Mouse (Mus musculus) skeletal muscle tissue, adult 2 months (tissue): ENCODE results near the gene Cfap57.
"Not testable (repeated sequence)": the region's sequence is repeated elsewhere in the genome, so short reads cannot be mapped to it uniquely, and the experiment has no call there.

Source experiments
- DNase-seq: peaks from one replicate; pipeline ENCODE4 v3.0.0-alpha.2; 2012; ENCODE audit warnings: low read depth, low spot score

Gene Cfap57

DNA sequence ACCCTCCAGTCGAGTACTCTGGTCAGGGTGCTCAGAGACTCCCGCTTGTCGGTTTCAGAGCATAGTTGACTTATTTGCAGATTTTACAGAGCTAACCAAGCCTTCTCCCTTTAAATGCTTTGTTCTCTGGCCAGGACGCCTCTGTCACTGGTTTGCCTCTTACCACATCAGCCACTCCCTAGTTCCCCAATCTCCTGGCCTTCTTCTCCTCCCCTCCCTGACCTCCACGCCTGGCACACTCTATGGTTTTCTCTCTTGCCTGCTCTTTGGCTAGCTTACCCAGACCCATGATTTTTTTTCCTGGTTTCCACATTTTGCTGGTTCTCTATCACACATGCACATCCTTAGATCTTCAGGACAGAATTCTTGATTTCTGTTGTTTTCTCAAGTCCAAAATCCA lies 102.4 kb downstream of the Cfap57 start:
- DNase-seq: no peak

DNA sequence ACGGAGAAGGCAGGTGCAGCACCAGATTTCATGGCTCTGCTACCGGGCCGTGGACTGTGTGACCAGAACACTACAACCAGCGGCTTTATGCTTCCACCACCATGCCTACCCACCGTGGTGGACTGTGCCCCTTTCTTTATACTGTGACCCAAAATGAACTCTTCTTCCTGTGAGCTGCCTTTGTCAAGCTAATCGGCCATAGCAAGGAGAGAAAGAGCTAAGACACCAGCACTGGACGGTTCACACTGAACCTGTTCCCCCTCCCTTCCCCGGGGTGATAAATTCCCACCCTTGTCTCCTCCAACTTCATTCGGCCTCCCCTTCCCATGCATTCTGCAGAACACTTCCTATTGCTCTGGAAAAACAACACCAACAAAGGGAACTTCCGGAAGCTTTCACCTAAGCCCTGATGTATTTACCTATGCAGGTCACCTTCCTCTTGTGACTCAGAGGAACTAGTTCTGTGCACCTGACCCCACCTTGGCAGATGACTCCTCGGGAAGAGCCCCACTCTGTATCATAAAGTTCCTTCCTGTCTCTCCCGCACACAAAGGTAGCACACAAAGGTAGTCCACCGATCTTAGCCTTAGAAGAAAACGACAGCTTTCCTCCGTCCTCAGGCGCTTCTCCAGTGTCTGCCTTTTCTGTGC lies 103.0 kb downstream of the Cfap57 start:
- DNase-seq: no peak

DNA sequence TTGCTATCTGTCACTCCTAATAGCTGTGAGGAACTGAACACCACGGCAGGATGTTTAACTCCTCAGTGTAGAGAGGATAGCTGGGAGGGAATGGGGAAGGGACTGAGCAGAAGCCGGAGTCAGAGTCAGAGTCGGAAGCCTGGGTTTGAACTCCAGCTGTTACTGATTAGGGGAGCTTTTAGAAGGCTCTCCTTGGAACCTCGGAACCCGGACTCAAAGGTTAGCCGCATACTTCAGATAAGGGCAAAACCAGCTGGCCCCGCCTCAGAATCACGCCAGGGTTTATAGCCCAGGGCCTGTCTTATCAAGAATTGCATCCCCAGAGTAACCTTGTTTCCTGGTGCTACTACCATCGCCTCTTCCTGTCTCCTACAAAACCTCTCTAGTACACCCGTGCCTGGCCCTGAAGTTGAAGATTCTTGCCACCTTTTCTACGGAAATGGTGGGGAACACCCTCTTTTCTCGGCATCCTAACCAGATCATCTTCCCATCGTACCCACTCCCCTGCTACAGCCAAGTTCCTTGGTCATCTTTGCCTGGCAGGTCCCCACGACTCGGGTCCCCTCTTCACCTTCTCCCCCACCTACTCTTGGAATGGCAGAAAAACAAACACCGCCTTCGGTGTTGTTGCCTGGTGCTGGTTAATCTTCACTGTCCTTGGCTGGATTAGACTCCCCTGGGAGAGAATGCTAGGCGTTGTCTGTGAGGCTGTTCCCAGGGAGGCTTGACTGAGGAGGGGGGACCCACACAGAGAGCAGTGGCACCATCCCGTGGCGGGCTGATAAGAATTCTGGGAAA lies 103.7 kb downstream of the Cfap57 start:
- no peak for DNase-seq

DNA sequence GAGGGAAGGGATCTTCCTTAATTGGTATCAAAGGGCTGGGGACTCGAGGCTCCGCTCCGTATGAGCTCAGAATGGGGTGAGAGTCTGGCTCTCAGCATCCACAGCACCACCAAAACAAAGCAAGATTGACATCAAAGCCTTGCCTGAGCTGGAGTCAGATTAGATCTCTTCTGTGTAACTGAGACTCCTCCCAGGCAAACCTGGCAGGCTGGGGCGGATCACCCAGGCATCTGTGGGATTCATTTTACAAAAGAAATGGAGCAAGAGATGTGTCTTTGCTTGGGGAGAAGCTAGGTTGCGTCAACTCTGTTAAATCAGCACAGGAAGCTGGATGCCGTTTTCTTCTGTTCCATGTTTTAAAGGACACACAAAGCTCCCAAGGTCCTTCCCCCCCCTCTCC lies 111.5 kb downstream of the Cfap57 start:
- DNase-seq: no peak

DNA sequence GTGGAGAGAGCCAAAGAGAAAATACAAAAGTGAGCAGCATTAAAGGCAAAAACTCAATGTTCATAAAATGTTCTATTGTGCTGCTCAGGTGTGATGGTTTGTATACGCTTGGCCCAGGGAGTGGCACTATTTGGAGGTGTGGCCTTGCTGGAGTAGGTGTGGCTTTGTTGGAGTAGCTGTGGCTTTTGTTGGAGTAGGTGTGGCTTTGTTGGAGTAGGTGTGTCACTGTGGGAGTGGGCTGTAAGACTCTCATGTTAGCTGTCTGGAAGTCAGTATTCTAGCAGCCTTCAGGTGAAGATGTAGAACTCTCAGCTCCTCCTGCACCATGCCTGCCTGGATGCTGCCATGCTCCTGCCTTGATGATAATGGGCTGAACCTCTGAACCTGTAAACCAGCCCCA lies 113.4 kb downstream of the Cfap57 start:
- not testable (repeated sequence) for DNase-seq

DNA sequence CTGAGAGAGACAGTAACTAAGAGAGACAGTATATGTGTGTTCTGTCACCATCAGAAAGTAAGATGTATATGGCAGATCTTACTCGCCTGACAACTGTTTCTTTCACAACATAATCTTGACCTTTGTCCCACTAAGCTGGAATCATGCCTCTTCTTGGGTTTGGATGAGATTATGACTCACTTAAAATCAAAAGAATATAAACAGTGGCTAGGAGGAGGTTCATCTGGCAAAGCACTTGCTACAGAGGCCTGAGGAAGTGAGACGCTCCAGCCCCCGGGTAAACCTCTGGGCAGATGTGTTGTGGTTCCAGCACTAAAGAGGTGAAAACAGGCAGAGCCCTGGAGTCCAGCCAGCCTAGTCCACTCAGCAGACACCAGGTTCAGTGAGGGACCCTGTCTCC lies 115.0 kb downstream of the Cfap57 start:
- DNase-seq: no peak
